Mouse (Mus musculus): Measurements from ENCODE around the gene Lyrm9.

- TF ChIP-seq POLR2A (IDR thresholded peaks at IDR 0.05; ENCODE audit: control insufficient read depth, low read depth, low read length) (no peak), CTCF (IDR thresholded peaks at IDR 0.05; ENCODE audit: control insufficient read depth, insufficient read depth, insufficient replicate concordance, low read depth, low read length) (no peak)
Measured at GRCm38 (mm10) chr11:78820337-78821000, 5.9 kb upstream of the Lyrm9 start.

All from testis, adult 2 months (tissue).